Mouse (Mus musculus) cerebellum, postnatal 4 days (tissue): Measurements from ENCODE around the gene Rbms1.

Experiments used
- DNase-seq, 2 experiments: peaks; one replicate each; pipeline ENCODE4 v3.0.0; 2022; ENCODE audit warnings: low spot score in 2 of 2, mixed read lengths in 1 of 2

Rbms1 gene

DNA sequence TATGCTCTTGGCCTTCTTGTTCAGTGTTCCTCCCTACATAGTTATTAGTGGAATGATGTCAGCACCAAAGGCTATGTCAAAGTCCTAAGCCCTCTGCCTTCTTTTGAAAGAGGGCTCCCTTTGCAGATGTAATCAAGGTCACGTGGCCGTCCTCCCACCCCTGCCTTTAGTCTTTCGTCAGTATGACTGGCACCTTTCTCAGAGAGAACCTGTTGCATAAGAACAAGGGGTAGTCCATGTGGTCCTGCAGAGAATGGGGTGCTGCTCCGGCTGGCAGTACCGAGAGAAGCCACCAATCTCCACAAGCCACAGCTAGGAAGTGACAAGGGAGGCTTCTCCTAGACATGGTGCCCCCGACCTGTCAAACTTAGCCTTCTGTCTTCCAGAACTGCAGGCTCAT, 154.2 kb downstream of the Rbms1 start:
- no peak for DNase-seq

DNA sequence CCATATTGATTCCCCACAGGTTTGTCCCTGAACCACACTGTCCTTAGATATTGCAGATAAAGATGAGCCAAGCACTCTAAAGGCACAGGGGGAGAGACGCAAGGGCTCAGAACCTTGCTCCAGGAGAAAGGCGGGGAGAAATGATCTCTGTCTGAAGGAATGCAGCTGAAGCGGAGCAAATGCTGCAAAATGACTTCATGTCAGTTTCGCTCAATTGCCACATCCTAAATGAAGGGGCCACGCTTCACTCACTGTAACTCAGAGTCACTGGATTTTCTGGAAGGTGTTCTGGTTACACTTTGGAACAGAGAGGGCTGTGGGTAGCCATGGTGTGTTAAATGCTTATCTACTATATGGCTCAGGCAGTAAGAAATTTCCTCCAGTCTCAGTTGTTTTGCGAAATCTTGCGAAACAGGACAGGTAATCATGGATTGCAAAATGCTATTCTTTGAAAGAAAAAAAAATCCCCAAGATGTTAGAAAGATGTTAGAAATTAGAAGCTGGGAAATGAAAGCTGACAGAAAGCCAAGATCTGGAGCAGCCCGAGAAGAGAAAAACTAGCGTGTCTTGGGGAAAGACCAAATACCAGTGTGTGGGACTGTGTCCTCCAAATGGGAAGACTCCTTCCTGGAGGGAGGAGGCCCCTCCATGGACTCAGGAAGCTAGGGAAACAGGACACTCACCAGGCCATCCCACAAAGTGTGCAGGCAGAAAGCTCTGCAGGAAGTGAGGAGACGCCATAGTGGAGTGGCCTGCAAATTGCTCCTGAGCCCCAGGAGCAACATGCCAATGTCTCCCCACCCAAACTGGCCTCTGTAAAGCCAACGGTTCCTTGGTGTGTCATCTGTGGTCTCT, 155.4 kb downstream of the Rbms1 start:
- DNase-seq = no peak

DNA sequence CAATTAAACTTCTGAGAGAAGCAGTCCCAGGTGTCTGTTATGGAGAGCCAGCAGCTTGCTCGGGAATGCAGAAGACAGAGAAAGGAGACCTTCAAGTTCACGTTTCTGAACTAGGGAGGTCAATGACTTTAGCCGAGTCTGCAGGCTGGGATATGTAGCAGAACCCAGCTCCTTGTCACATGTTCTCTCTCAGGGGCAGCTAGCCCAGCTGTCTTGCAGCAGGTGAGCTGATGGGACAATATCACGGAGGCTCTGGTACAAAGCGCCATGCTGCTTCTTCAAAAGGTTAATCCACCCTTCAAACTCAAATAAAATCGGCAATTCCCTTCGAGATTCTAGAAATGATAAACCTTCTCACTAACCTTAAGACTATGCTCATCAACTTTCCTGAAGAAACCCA, 158.2 kb downstream of the Rbms1 start:
- DNase-seq = no peak

DNA sequence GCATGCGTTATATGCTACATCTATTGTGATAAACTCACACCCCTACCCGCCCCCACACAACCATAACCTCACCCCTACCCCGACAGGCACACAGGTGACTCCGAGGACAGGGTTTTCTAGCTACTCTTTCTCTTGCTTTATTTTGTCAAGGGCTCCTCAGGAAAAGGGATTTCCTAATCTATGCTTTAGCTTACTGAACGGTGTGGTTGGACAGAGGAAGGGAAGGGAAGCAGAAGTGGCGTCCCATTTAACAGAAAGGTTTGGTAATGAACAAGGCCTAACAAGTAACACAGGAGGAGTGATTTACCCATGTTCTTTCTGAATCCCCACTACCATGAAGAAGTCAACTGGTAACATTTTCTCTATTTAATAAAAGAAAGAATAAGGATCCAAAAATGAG, 159.6 kb downstream of the Rbms1 start:
- no peak for DNase-seq

DNA sequence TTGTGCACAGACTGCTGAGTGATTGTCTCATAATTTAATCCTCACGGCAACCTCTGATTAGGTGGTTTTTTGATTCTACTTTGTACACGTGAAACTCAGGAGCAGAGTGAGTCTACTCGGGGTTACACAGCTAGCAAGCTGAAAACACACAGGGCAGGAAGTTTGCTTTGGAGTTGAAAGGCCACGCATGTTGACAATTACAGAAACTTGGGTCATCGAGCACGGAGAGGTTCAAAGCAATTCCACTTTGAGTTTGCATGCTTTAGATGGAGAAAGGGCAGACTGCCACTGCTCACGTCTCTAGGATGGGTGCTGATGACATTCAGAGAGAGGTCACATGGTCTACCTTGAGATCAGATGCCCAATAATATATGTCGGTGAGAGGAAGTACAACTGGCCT, 160.2 kb downstream of the Rbms1 start:
- no peak for DNase-seq

DNA sequence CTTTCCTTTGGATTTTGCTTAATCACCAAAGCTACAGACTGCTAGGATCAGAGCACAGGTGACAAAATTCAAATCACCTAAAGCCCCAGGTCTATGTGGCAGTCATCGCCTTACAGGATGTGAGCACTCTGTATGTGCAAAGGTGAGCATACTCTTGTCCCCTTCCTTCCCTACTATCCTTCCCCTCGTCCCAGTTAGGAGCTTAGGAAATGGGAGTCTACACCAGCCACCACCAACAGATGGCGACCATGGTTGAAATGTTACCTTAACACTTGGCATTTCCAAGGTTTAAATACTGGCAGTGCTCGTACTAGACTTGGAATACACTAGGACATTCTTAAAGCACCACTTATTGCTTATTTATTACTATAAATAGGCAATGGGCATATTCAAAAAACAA, 160.8 kb downstream of the Rbms1 start:
- DNase-seq = peak in 1 of 2 experiments; percentile 32

DNA sequence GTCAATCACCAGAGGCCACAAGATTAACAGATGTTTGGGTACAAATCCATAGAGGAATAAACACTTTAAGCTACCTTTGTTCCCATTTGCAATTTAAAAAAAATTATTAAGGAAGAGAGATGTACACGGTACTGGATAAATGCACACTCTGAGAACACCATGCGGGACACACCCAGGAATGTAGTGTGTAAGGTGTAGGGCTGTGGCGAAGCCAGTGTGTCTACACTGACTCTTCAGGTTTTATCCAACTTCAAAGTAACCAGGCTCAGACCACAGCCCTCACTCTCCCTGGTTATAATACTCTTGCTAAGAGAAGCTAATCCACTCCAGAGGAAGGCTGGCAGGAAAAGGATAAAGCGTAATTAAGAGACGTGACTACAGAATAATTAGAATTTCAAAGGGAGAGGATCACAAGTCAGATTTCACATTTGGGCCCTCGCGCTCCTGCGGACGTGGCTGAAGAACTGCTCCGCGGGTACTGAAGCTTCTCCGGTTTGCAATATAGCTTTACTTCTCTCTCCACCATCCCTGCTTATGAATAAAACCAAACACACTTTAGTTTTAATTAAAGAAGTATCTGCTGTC, 161.3 kb downstream of the Rbms1 start:
- no peak for DNase-seq

DNA sequence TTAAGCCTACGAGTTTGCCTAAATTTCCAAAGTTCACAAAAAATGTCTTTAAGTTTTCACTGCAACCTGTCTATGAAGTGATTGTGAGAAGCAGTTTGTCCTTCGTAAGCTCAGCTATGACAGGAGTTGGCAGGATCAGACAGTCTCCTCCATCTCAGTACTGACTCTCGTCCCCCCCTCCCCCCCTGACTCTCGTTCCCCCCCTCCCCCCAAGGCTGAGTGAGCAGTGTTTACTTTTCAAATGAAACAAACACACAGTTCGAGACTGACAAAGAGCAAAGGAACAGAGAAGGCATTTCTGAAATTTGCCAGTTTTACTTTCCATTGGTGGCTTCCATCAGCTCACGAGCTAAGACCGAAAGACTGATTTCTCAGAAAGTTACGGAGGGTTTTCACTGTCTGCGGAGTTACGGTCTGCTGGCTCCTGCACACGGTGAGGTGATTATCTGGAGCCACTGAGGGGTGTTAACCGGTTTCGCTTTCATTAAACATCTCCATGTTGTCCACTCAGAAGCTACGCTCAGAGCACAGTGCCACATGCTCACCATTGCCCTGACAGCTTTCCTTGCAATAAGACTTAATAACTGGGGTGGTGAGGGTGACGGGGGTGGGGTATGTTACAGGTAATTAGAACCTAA, 162.0 kb downstream of the Rbms1 start:
- no peak for DNase-seq

DNA sequence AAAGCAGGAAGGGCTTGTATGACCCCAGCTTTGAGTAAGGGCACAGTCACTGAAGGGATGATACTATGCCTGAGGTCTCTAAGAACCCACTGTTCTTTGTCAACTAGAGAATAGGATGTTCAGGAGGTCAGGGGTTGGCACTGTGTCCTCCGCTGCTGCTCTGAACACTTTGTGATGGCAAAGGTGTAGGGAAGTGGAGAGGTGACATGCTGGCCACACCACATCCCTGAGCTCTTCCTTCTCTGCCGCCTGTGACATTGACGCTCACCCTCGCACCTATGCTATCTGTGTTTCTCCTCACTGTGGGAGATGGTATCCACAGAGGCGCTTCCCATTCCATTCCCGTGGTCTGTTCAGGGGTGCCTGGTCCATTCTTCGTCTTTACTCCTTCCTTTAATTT, 163.2 kb downstream of the Rbms1 start:
- DNase-seq = no peak

DNA sequence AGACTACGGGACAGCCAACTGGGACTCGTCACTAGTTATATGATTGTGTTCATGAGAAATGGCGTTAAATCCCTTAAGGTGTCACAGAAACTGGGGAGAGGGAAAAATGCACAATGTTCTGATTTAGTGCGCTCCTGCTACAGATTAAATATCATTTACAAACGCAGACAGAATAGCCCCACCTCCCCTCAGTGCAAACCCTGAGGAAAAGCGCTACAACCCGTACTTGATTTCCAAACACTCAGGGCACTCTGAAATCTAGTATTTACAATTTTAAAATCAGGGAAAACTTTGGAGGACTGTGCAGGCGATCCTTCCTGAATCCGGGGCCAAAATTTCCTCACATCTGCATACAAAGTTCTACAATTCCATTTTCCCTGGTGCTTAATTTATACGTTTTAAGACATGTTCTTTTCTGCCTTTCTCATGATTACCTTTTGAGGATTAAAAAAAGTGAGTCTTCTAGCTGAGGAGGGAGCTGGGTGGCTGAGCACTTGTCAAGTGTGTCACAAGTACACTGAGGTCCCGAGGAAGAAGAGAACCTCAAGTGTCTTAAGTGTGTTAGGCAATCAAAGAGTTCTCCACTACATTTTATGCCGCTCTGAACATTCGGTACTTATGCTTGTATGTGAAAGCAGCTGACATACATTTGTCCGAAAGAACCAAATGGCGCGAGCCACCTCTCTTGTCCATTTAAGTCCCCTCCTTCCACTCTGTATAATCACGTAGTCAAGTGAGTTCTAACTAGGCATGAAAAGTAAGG, 164.0 kb downstream of the Rbms1 start:
- no peak for DNase-seq

DNA sequence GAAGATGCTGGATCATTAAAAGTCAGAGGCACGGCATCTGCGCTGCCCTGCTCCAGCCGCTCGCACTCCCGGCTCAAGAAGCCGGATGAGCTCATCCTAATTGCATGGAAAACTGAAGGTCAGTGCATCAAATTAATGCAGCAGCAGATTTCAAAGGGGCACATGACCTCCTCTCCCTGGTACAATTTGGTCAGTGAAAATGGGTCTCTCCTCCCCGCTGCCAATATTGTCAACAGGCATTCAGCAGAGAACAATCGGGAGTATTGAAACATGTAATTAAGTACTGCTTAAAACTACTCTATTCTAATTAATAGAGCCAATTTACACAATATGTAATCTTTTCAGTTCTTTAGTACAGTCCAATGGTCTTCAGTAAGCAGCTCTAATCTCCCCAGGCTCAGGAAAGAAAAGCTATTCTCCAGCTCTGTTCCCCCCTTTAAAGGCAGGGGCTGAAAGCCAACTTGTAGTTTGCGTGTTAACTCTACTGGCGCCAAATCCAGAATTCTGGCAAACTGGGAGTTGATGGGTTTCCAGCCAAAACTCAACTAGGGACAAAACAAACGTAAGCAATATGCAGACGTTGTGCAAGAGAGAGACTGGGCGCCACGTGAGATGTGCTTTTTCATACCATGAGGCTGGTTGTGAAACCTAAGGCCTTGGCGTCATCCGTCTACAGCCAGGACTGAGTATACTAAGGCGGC, 165.9 kb downstream of the Rbms1 start:
- DNase-seq = no peak

DNA sequence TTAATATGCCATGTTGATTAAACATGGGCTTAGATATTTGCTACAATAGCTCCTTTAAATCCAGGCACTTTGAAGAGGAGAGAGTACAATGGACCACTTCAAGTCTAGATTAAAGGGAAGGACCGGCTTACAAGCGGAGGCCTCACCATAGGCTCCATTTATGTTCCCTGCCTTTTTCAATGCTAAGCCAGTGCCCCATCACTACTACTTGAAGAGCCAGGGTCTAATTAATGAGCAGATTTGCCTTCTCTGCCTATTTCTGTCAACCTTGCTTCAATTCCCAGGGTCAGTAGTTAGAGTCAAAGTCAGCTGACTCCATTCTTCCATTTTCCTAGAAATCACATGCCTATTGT, 166.4 kb downstream of the Rbms1 start:
- DNase-seq = no peak

DNA sequence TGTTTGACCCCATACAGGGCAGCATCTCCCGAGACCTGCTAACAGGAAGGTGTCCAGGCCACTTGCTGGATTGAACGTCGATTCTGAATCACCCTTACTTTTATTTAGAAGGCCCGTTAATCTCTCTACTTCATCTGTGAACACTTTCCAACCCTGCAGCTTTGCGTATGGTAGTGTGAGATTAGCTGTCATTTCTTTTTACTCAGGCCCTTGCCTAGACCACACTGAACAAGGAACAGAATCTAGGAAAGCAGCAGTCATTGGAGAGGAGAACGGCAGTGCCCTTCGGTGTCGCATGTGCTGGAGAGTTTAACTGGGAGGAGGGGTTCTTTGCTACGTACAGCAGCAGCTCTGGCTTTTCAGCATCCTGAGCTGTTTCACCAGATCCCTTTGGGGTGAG, 167.1 kb downstream of the Rbms1 start:
- DNase-seq = no peak

DNA sequence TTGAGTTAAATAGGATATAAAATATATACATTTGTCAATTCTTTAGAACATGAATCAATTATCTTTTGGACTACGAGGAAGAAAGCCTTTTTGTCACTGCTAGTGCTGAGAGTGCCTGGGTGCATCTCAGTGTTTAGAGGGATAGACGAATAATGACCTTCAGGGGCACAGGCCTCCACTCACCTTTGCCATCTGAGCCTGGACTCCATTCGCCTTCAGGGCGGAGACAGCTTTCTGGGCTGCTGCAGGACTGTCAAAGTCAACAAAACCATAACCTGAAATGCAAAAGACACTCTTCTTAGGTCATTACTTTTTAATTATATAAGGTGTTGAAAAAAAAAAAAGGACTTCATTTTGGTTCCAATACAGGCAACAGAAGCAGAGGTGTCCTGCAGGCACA, 170.5 kb downstream of the Rbms1 start:
- DNase-seq = no peak

DNA sequence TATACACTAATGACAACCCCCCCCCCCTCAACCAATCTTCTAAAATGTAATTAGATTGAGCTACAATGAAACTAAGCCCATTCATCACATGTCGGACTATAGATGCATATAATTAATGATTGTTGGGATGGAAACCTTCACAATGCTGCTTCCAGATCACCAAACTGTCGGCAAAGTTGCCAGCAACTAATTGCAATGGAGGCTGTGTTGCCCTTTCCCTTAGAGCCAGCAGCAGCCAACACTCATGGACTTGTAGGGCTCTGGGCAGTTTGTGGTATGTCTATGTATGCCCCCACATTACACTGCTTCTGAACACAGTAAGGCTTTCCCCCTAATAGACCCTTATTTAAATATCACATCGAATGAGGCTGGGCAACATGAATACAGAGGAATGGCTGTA, 173.9 kb downstream of the Rbms1 start:
- DNase-seq = no peak

DNA sequence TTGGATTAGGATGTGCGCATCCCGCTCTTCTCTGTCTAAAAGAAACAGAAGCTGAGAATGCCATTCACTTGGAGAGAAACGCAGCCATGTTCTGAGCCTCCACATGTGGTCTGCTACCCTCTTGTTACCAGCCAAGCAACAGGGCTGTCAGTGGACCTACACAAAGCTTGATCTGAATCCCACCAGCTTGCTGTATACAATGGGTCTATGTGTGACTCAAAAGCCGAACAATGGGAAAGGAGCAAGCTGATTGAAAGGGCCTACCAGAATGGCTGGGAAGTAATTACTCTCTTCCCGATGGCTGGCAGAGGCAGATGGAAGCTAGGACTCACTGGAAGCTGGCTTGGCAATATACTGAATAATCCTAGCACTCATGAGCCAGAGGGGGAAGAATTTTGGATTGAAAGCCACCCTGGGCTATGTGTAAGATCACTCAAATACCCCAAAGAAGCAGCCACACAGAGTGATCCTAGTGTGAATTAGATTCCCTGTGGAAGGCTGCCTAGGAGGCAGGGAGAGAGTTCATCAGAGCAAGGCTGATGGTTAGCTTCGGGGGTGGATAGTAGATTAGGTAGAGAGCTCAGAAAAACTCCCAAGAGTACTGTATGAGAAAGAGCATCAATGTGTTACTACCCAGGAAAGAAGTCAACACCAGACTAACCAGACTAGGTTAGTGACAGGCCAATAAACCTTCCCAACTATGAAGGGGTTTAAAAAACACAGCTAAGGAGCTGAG, 174.7 kb downstream of the Rbms1 start:
- DNase-seq = peak in 1 of 2 experiments; percentile 9

DNA sequence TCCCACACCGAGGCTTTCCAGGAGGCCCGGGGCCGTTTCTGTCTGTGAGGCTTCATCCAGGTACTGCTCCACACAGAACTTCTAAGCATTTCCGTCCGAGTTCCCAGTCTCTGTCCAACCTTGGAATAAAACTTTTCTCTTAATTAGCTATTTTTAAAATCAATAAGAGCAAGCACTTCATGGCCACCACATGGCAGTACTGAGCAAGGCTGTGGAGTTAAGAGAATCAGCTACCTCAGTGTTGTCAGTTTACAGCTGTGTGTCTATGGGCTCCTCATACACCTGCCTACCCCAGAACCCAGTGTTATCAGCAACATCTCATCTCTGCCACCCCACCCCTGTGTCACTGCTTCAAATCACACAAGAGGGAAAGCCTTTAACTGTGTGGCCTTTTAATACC, 175.9 kb downstream of the Rbms1 start:
- no peak for DNase-seq

DNA sequence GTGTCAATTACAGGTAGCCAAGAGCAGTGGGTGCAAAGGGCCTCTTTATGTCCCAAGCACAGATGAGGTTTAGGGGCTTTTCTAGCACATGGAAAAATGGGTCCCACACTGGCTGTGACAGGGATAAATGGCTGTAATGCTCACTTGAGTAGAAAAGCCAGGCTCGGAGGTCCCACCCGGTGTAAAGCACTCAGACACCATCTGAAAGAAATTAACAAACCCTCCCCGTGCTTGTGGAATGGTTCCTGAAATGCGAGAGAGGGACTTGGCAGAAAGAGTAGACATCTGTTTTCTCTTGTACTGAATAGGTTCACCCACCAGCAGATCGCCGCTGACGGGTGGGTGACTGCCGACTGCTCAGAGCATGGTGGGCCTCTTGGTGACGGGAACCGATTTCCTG, 176.7 kb downstream of the Rbms1 start:
- DNase-seq = peak in 1 of 2 experiments; percentile 36

DNA sequence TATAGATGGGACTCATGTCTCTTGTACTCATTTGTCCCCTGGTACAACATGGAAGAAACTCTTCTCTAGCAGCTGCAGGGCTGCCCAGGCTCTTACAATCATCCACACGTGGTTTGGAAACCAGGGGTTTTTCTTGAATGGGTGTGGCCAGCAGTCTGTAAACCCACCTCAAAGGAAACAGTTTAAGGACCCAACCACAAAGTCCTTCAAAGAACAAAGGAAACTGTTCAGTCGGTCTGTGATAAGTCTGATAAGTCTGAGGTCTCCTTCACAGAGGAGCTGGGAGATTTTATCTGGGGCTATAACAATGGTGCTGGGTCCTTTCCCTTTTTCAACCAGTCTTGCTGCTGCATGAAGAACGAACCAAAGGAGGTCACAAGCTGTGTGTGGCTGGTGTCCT, 188.5 kb downstream of the Rbms1 start:
- no peak for DNase-seq

DNA sequence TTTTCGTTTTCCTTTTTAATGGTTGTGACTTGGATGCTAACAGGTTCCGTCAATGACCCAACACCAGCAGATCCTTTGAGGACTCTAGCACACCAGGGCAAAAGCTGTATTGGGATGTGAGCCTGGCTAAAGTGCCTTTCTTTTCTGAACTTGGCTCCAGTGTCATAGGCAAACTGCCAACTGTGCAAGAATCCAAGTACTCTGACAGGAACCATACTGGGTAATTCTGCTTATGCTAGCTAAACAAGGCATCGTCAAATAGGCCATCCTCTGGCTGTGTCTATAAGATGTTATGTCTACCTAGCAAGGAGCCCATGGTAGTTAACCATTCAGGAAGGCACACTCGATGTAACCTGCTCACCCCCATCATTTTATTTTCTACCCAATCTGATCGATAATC, 189.4 kb downstream of the Rbms1 start:
- peak in 1 of 2 experiments; percentile 55 for DNase-seq

DNA sequence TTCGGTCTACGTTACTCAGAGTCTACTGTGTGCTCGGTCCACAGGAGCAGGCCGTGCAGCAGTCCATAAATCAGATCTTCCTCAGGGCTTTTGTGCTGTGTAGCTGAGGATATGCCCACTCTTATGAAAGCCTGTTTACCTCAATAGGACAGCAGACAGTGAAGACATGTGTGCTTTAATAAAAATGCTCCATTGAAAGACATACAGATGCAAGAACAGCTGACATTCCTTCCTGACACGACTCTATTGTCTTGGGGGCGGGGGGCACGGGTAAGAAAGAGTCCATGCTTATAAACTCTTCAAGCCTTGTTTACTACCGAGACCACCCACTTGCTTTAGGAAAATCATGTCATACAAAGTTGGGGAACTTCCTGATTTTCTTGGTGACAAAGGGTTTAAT, 196.6 kb downstream of the Rbms1 start:
- DNase-seq = no peak
